Mouse (Mus musculus) bone marrow, adult 2 months (tissue): ENCODE measurements around the gene Foxred1. TPM values are rescaled to one million over a fixed set of nuclear protein-coding genes. Genes with fewer than 3 reads are reported as not detected.

Experiments
- H3K27ac ChIP-seq: fragments of 200-500 bp; 2 replicates; pipeline ENCODE4 v1.5.1; 2012; ENCODE audit warnings: low read depth, mild to moderate bottlenecking, control low read depth, inconsistent platforms, low read length; ENCODE audit not compliant: control insufficient read depth, poor library complexity, insufficient read depth
- H3K4me1 ChIP-seq: fragments of 200-500 bp; 2 replicates; pipeline ENCODE4 v1.6.1; 2011; ENCODE audit warnings: low read length; ENCODE audit not compliant: control insufficient read depth, insufficient read depth
- H3K4me3 ChIP-seq: fragments of 200-500 bp; replicated peaks from 2 replicates; pipeline ENCODE3; 2011; ENCODE audit warnings: mild to moderate bottlenecking, low read depth, low read length, control low read depth; ENCODE audit not compliant: control insufficient read depth
- CTCF ChIP-seq: fragments of 200-500 bp; IDR thresholded peaks from 2 replicates; pipeline ENCODE4 v1.5.1; 2011; ENCODE audit warnings: low read length, control low read depth; ENCODE audit not compliant: control insufficient read depth, insufficient read depth
- POLR2A ChIP-seq: fragments of 200-500 bp; IDR thresholded peaks from 2 replicates; pipeline ENCODE4 v1.6.1; 2011; ENCODE audit warnings: low read depth, mild to moderate bottlenecking, control low read depth, low read length, borderline replicate concordance; ENCODE audit not compliant: control insufficient read depth
- WGBS: fragments of 180-500 bp; shearing (Covaris S2); methylation state at CpG from one replicate; pipeline ENCODE4 v1.1.7; 2018; 5-methylcytosine and 5-hydroxymethylcytosine counted together
- polyA plus RNA-seq: library from polyadenylated mRNA; stranded (reverse); fragments of >200 nt; gene quantifications from 2 replicates; pipeline ENCODE4 v1.2.4, GENCODE M21; 2011; ENCODE audit warnings: low replicate concordance; ENCODE audit not compliant: missing spikeins, insufficient read depth, insufficient read length

The Foxred1 gene
- polyA plus RNA-seq, 1 experiment: 18.8 TPM

DNA sequence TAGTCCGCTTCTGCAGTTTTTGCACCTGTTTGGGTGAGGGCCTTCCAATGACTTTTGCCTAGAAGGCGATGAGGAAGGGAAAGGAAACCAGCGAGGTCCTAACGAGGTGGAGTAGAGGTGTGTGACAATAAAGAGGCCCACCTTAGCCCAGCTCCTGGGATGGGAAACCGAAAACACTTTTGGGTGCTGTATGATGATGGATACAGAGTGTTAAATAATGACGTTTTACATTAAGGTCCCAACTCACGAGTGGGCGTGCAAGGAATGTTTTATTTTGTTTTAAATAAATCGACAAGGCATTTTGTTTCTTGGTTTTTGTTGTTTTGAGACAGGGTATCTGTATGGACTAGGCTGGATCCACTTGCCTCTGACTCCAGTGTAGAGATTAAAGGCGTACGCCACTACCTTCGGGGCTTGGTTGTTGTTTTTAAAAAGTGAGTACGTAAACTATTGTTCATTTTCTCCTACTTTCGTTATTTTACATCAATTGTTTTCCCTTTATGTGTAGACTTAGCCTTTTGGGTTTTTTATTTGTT, 34.7 kb downstream of the Foxred1 start:
- Histone ChIP-seq H3K4me3 (peak overlapping the region; percentile 91), H3K4me1 (peaks cover 2% of the 10 kb centered on the region; the same call in 1 of the 2 replicates), H3K27ac (no peak overlapping the region)
- TF ChIP-seq CTCF (no peak), POLR2A (no peak)
- 36% methylated on average over 14 of the region's 14 CpGs for WGBS

- under 1% methylated on average over 38 of the region's 38 CpGs for WGBS
- Histone ChIP-seq H3K4me3 (peak within 1 kb of the TSS; percentile 91), H3K4me1 (peaks cover 2% of the 10 kb centered on the region; the same call in 1 of the 2 replicates), H3K27ac (peak within 1 kb of the TSS; percentile 74)
- TF ChIP-seq CTCF (peak; percentile 34; the same call in 1 of the 2 replicates), POLR2A (peak; percentile 75; the same call in 1 of the 2 replicates)
These were observed 35.4 kb downstream of the Foxred1 start, which contains the start of gene Dcps for GRCm38 (mm10) chr9:35175251-35176123. TSS of gene Dcps (minus strand) at chr9:35176061.

DNA sequence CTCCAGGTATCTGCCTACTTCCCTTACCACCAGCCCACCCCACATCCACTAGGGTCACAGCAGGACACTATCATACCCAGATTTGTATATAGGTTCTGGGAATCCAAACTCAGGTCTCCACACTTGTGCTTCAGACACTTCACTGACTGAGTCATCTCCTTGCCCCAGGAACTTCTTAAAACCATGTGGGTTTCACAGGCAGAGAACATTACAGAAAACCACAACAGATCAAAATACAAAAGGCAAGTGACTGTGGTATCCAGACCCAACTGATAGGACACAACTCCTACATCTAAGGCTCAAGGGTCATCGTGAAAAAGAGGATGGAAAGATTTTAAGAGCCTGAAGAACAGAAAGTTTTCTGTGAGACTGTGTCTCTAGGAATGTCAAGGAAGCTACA, 37.5 kb downstream of the Foxred1 start:
- no peak overlapping the region for H3K4me3 ChIP-seq
- H3K27ac ChIP-seq: no peak overlapping the region
- WGBS: 49% methylated on average over 1 of the region's 1 CpGs
- no peak for TF ChIP-seq POLR2A
- TF ChIP-seq CTCF: no peak
- peaks cover 2% of the 10 kb centered on the region; the same call in 1 of the 2 replicates for H3K4me1 ChIP-seq

GRCm38 (mm10) chr9:35170071-35170470, 40.8 kb downstream of the Foxred1 start:
- no peak overlapping the region for H3K4me3 ChIP-seq
- 59% methylated on average over 7 of the region's 7 CpGs for WGBS
- H3K4me1 ChIP-seq: peaks cover under 1% of the 10 kb centered on the region; the same call in 1 of the 2 replicates
- H3K27ac ChIP-seq: no peak overlapping the region
- no peak for TF ChIP-seq CTCF
- no peak for TF ChIP-seq POLR2A

GRCm38 (mm10) chr9:35166798-35167635, 43.8 kb downstream of the Foxred1 start:
- TF ChIP-seq POLR2A: no peak
- TF ChIP-seq CTCF: no peak
- no peaks in the 10 kb centered on the region for H3K4me1 ChIP-seq
- WGBS: 82% methylated on average over 9 of the region's 9 CpGs
- no peak overlapping the region for H3K4me3 ChIP-seq
- no peak overlapping the region for H3K27ac ChIP-seq

DNA sequence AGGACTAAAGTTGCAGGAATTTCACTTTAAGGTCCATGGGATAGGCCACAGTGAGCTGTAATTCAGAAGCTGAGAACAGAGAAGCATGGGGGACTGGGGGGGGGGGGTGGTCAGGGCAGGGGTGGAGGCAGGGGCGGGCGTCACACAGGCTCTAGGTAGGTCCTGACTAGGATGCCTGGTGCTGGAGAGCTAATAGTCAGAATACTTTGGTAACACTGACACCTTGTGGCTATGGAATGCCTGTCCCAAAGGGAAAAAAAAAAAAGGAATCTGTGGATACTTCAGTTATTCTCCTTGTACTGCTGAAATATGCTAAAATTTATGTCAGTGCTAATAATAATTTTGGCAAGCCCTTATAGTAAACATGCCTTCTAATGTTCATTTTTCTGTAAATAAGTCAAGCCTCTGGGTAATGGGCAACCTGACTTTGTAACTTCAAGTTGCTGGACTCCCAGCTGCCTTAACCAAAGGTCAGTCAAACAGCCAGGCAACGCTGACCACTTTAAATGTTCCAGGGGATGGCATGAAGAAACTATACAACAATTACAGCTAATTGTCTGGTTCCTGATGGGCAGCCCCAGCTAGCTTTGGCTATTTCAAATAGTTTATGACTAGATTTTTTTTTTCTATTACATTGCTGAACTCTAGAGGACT, 44.6 kb downstream of the Foxred1 start:
- Histone ChIP-seq H3K27ac (no peak overlapping the region), H3K4me3 (no peak overlapping the region), H3K4me1 (no peaks in the 10 kb centered on the region)
- TF ChIP-seq CTCF: no peak
- no peak for TF ChIP-seq POLR2A
- WGBS: 47% methylated on average over 3 of the region's 3 CpGs

DNA sequence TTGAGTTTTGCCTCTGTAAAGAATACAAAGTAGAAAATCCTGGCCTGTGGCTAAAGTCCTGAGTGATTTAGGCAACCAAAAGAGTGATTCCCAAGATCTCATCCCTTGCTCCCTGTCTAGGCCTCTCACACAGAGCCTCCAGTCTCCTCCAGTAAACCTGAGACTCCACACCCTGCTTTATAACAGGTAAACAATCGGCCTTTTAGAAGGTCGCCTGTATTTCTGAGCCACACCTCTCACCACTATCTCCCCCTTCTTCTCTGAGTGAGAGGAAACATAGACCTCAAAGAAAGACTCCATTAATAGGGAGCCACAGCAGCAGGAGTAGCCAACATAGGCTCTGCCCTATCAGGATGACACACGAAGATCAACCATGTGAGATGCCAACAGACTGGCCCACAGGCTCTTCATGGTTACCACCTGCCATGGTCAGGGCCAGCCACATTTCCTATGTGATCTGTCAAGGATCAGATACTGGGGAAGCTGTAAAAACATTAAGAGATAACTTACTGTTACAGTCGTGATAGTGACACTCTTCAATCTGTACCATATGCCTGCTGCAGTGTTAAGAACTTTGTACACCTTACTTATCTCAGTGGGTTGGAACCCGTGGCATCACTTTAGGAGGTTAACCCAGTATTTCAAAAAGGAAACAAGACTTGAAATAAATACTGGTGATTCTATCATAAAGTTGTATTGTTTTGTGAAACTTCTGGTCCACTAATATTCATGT, 46.5 kb downstream of the Foxred1 start:
- no peak for TF ChIP-seq POLR2A
- no peak for TF ChIP-seq CTCF

DNA sequence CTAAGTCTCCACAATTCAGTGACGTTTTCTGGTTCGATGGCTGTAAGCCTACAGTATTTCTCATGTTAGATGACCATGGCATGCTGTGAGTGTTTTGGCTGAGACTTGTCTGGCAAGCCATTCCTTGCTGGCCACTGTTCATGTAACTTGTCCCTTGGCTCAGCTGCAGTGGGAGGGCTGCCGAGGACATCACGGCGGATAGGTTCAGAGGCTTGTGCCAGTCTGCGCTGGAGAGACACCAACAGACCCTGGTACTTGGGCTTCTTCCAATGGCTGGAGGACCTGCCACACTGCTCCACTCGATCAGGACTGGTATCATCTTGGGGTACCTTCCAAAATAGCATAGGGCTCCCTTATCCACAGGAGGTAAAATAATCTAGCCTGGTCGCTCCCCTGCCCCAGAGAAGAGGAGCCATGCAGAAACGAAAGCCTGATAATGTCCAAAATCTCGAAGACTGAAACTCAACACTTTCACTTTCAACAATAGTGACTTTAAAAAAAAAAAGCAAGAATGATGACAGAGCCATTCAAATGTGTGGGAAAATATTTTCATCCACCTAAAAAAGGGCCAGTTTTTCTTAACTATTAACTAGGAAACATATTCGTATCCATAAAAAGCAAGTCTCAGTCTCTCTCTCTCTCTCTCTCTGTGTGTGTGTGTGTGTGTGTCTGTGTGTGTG, 47.7 kb downstream of the Foxred1 start:
- 70% methylated on average over 11 of the region's 11 CpGs for WGBS
- TF ChIP-seq CTCF (no peak), POLR2A (no peak)
- Histone ChIP-seq H3K4me3 (no peak overlapping the region), H3K4me1 (no peaks in the 10 kb centered on the region), H3K27ac (no peak overlapping the region)

More for the DNA sequence above, 46.5 kb downstream of the Foxred1 start:
- WGBS: 58% methylated on average over 5 of the region's 5 CpGs
- Histone ChIP-seq H3K4me1 (no peaks in the 10 kb centered on the region), H3K27ac (no peak overlapping the region), H3K4me3 (no peak overlapping the region)
